Mouse (Mus musculus) cortical plate, adult 2 months (tissue): ENCODE measurements around the gene Mest.

Source experiments
- CTCF ChIP-seq: fragments of 200-500 bp; IDR thresholded peaks from 2 replicates; pipeline ENCODE4 v1.5.1; 2011; ENCODE audit warnings: mild to moderate bottlenecking, control low read depth, low read length; ENCODE audit not compliant: insufficient read depth; ENCODE audit errors: extremely low read depth
- POLR2A ChIP-seq: fragments of 200-500 bp; IDR thresholded peaks from 2 replicates; pipeline ENCODE4 v1.6.1; 2011; ENCODE audit warnings: mild to moderate bottlenecking, low read length, control low read depth; ENCODE audit not compliant: insufficient read depth; ENCODE audit errors: extremely low read depth

- TF ChIP-seq CTCF (no peak), POLR2A (no peak)
Observed at GRCm38 (mm10) chr6:30678482-30678881, 44.9 kb upstream of the Mest start.
